Mouse (Mus musculus): ENCODE data around the gene Rnf113a1.
"Not testable (repeated sequence)": the region's sequence is repeated elsewhere in the genome, so short reads cannot be mapped to it uniquely, and the experiment has no call there.

Gene Rnf113a1

GRCm38 (mm10) chrX:37191105-37191743 lies at the start of gene Rnf113a1, which contains the start of gene Ndufa1:
TSS of gene Rnf113a1 (plus strand) at chrX:37191245.
TSS of gene Ndufa1 (minus strand) at chrX:37191163.
- DNase-seq: peak; percentile 86

GRCm38 (mm10) chrX:37141732-37142131 lies 49.3 kb upstream of the Rnf113a1 start:
- no peak for DNase-seq

GRCm38 (mm10) chrX:37144498-37144897 lies 46.5 kb upstream of the Rnf113a1 start:
- not testable (repeated sequence) for DNase-seq

GRCm38 (mm10) chrX:37144954-37145353 lies 46.1 kb upstream of the Rnf113a1 start:
- DNase-seq: peak; percentile 21

GRCm38 (mm10) chrX:37157839-37158238 lies 33.2 kb upstream of the Rnf113a1 start:
- DNase-seq: no peak

GRCm38 (mm10) chrX:37161169-37161568 lies 29.9 kb upstream of the Rnf113a1 start:
- DNase-seq: no peak

GRCm38 (mm10) chrX:37163115-37163514 lies 27.9 kb upstream of the Rnf113a1 start:
- DNase-seq: no peak

GRCm38 (mm10) chrX:37167085-37167484 lies 24.0 kb upstream of the Rnf113a1 start:
- DNase-seq: peak; percentile 58

- DNase-seq: no peak
These were observed 22.3 kb upstream of the Rnf113a1 start, which contains the start of gene Akap14 for GRCm38 (mm10) chrX:37168742-37169141. TSS of gene Akap14 (minus strand) at chrX:37168842.

GRCm38 (mm10) chrX:37184401-37184800 lies 6.6 kb upstream of the Rnf113a1 start:
- not testable (repeated sequence) for DNase-seq

GRCm38 (mm10) chrX:37190755-37191104 lies 315 bp upstream of the Rnf113a1 start:
- no peak for DNase-seq

- DNase-seq: peak; percentile 19
These were observed 817 bp downstream of the Rnf113a1 start for GRCm38 (mm10) chrX:37191744-37192379.

- DNase-seq: no peak
These were observed 7.6 kb downstream of the Rnf113a1 start for GRCm38 (mm10) chrX:37198676-37199075.

GRCm38 (mm10) chrX:37210941-37211340 lies 19.9 kb downstream of the Rnf113a1 start, which contains the start of gene Gm9:
TSS of gene Gm9 (minus strand) at chrX:37211041.
- DNase-seq: no peak

- not testable (repeated sequence) for DNase-seq
These were observed 31.1 kb downstream of the Rnf113a1 start, which contains the start of gene Rhox1 for GRCm38 (mm10) chrX:37222158-37222557. TSS of gene Rhox1 (minus strand) at chrX:37222258.
